Mouse (Mus musculus): ENCODE measurements at regions not wholly inside any gene's neighbourhood (a gene's known extent, or its start where the extent isn't known, plus 50 kb on each side); places are given as distances from the start of the nearest gene placed in this dataset.

DNA sequence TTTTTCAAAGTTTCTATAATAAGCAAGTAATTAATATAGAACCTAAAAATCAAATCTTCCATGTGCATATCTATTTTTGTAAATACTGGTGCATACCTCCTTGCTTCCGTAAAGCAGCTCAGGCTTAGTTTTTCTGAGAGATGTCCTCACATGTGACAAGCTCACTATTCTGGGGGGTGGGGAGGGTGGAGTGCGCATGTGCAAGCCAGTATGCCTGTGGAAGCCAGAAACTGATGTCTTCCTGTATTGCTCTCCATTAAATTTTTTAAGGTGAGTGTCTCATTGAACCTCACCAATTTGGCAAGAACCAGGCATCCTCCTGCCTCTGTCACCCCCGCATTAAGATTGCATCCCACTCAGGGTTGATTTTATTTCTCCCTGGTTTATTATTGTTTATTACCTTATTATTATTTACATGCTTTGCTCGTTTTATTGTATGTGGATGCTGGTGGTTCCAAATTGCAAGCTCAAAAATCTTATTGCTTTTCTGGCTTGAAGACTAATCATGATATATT, 179.2 kb downstream of the Cd47 start:
- Histone ChIP-seq H3K4me2 (ENCODE audit: low read depth, low read length) (no peak overlapping the region), H3K9me3 (replicated peaks; ENCODE audit: control insufficient read depth, low read length) (no peaks in the 10 kb centered on the region), H3K4me1 (ENCODE audit: control insufficient read depth, insufficient read depth, low read length) (no peaks in the 10 kb centered on the region), H3K36me3 (ENCODE audit: control insufficient read depth, insufficient read depth, low read length) (no peaks in the 10 kb centered on the region), H3K9ac (ENCODE audit: low read length) (no peak overlapping the region), H3K27ac (ENCODE audit: low read length) (no peak overlapping the region), H3K27me3 (ENCODE audit: control insufficient read depth, insufficient read depth, low read length) (no peaks in the 10 kb centered on the region), H3K4me3 (replicated peaks; ENCODE audit: low read length) (no peak overlapping the region)
- ATAC-seq (ENCODE audit: insufficient read depth, low FRiP score) = no peak
- 86% methylated on average over 4 of the region's 4 CpGs for WGBS

DNA sequence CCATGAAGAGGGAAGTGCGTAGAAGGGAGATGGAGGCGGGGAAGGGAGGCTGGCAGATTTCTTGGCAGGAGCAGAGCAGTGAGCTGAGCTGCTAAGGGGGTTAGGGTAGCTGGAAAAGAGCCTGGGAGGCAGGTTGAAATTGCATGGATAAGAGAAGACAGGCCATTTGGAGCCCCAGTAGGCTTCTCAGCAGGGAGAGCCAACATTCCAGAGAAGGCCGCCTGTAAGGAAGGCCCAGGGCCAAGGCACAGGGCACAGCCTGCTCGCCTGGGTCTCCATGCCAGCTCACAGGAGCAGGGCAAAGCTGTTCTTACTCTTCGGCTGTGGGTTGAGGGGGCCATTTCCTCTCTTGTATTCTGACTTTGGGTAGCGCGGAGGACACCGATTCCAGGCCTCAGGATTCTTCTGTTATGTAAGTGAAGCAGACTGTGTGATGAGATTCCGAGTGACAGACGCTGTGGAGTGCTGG, 179.9 kb downstream of the Cd47 start:
- Histone ChIP-seq H3K27ac (ENCODE audit: low read length) (no peak overlapping the region), H3K9me3 (replicated peaks; ENCODE audit: control insufficient read depth, low read length) (no peaks in the 10 kb centered on the region), H3K4me2 (ENCODE audit: low read depth, low read length) (no peak overlapping the region), H3K9ac (ENCODE audit: low read length) (no peak overlapping the region), H3K36me3 (ENCODE audit: control insufficient read depth, insufficient read depth, low read length) (no peaks in the 10 kb centered on the region), H3K4me1 (ENCODE audit: control insufficient read depth, insufficient read depth, low read length) (no peaks in the 10 kb centered on the region), H3K4me3 (replicated peaks; ENCODE audit: low read length) (no peak overlapping the region), H3K27me3 (ENCODE audit: control insufficient read depth, insufficient read depth, low read length) (no peaks in the 10 kb centered on the region)
- WGBS = 65% methylated on average over 10 of the region's 10 CpGs
- no peak for ATAC-seq (ENCODE audit: insufficient read depth, low FRiP score)

- ATAC-seq (ENCODE audit: insufficient read depth, low FRiP score) = no peak
- Histone ChIP-seq H3K9ac (ENCODE audit: low read length) (no peak overlapping the region), H3K4me1 (ENCODE audit: control insufficient read depth, insufficient read depth, low read length) (no peaks in the 10 kb centered on the region), H3K27ac (ENCODE audit: low read length) (no peak overlapping the region), H3K27me3 (ENCODE audit: control insufficient read depth, insufficient read depth, low read length) (no peaks in the 10 kb centered on the region), H3K36me3 (ENCODE audit: control insufficient read depth, insufficient read depth, low read length) (no peaks in the 10 kb centered on the region), H3K4me2 (ENCODE audit: low read depth, low read length) (no peak overlapping the region), H3K4me3 (replicated peaks; ENCODE audit: low read length) (no peak overlapping the region), H3K9me3 (replicated peaks; ENCODE audit: control insufficient read depth, low read length) (no peaks in the 10 kb centered on the region)
- 77% methylated on average over 4 of the region's 4 CpGs for WGBS
Measured at GRCm38 (mm10) chr16:49982180-49982579, 181.8 kb downstream of the Cd47 start.

- H3K9ac ChIP-seq (ENCODE audit: low read length) = no peak overlapping the region
- H3K27ac ChIP-seq (ENCODE audit: low read length) = no peak overlapping the region
- no peaks in the 10 kb centered on the region for H3K4me1 ChIP-seq (ENCODE audit: control insufficient read depth, insufficient read depth, low read length)
- no peaks in the 10 kb centered on the region for H3K27me3 ChIP-seq (ENCODE audit: control insufficient read depth, insufficient read depth, low read length)
- no peaks in the 10 kb centered on the region for H3K9me3 ChIP-seq (replicated peaks; ENCODE audit: control insufficient read depth, low read length)
- no peak overlapping the region for H3K4me3 ChIP-seq (replicated peaks; ENCODE audit: low read length)
- 60% methylated on average over 14 of the region's 14 CpGs for WGBS
- H3K36me3 ChIP-seq (ENCODE audit: control insufficient read depth, insufficient read depth, low read length) = no peaks in the 10 kb centered on the region
- ATAC-seq (ENCODE audit: insufficient read depth, low FRiP score) = no peak
- H3K4me2 ChIP-seq (ENCODE audit: low read depth, low read length) = no peak overlapping the region
Measured at GRCm38 (mm10) chr16:49985082-49986076, 185.0 kb downstream of the Cd47 start.

DNA sequence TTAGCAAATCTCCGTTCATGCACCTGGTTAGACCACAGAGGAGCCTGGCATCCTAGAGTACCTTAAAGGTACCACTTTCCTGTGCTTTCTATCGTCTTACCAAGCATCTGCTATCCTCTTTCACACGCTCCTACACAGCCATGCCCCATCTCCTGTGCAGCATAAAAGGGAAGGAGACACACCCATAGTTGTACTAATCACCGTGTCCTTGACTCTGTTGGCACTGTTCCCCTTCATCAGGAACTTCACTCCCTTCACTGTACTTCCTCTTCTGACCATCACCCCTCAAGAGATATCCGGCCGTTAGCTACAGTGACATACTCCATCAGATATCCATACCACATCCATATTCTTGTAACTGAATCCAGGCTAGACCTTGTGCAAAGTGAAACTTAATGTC, 186.6 kb downstream of the Cd47 start:
- WGBS = 70% methylated on average over 6 of the region's 6 CpGs
- ATAC-seq (ENCODE audit: insufficient read depth, low FRiP score) = no peak
- Histone ChIP-seq H3K4me1 (ENCODE audit: control insufficient read depth, insufficient read depth, low read length) (no peaks in the 10 kb centered on the region), H3K27me3 (ENCODE audit: control insufficient read depth, insufficient read depth, low read length) (no peaks in the 10 kb centered on the region), H3K9me3 (replicated peaks; ENCODE audit: control insufficient read depth, low read length) (no peaks in the 10 kb centered on the region), H3K4me2 (ENCODE audit: low read depth, low read length) (no peak overlapping the region), H3K27ac (ENCODE audit: low read length) (no peak overlapping the region), H3K36me3 (ENCODE audit: control insufficient read depth, insufficient read depth, low read length) (no peaks in the 10 kb centered on the region), H3K9ac (ENCODE audit: low read length) (no peak overlapping the region), H3K4me3 (replicated peaks; ENCODE audit: low read length) (no peak overlapping the region)

DNA sequence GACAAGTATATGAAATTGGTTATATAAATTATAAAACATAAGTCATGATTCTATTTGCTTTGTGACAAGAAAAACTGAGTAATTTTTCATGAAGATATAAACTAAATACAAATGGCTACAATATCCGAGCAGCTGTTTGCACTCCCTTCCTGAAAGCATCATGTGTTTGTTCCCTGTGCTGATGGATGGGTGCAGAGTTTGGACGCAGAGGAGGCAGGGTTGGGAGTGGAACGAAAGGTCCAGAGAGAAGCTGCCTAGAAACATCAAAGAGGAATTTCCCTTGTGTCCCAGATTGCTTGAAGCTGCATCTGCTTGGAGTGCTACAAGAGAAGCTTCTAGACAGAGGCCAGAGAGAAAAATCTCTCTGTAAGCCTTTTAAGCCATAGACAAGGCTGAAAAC, 195.5 kb downstream of the Cd47 start:
- WGBS = 23% methylated on average over 3 of the region's 3 CpGs
- Histone ChIP-seq H3K4me1 (ENCODE audit: control insufficient read depth, insufficient read depth, low read length) (no peaks in the 10 kb centered on the region), H3K27me3 (ENCODE audit: control insufficient read depth, insufficient read depth, low read length) (no peaks in the 10 kb centered on the region), H3K36me3 (ENCODE audit: control insufficient read depth, insufficient read depth, low read length) (no peaks in the 10 kb centered on the region), H3K4me3 (replicated peaks; ENCODE audit: low read length) (no peak overlapping the region), H3K9me3 (replicated peaks; ENCODE audit: control insufficient read depth, low read length) (no peaks in the 10 kb centered on the region), H3K4me2 (ENCODE audit: low read depth, low read length) (no peak overlapping the region), H3K27ac (ENCODE audit: low read length) (no peak overlapping the region), H3K9ac (ENCODE audit: low read length) (no peak overlapping the region)
- no peak for ATAC-seq (ENCODE audit: insufficient read depth, low FRiP score)

DNA sequence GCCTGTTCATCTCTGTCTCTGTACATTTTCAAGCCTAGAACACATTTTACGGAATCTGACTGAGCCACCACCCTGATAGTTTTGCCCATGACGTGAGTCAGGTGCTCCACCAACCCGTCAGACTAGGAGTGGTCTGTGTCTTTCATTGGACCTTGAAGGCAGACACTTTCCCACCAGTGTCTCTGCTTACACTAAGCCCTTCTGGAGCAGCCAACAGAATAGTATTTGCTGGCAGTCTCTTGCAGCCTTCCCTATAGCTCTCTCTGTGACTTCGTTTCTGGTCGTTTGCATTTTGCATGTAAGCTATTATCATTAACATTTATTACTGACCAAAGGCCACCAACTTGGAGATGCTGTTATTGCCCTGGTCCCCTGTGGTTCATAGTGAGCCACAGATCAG, 196.3 kb downstream of the Cd47 start:
- no peak overlapping the region for H3K4me3 ChIP-seq (replicated peaks; ENCODE audit: low read length)
- no peak overlapping the region for H3K4me2 ChIP-seq (ENCODE audit: low read depth, low read length)
- no peaks in the 10 kb centered on the region for H3K4me1 ChIP-seq (ENCODE audit: control insufficient read depth, insufficient read depth, low read length)
- no peaks in the 10 kb centered on the region for H3K36me3 ChIP-seq (ENCODE audit: control insufficient read depth, insufficient read depth, low read length)
- no peaks in the 10 kb centered on the region for H3K27me3 ChIP-seq (ENCODE audit: control insufficient read depth, insufficient read depth, low read length)
- ATAC-seq (ENCODE audit: insufficient read depth, low FRiP score) = no peak
- WGBS = 74% methylated on average over 5 of the region's 5 CpGs
- H3K9ac ChIP-seq (ENCODE audit: low read length) = no peak overlapping the region
- H3K9me3 ChIP-seq (replicated peaks; ENCODE audit: control insufficient read depth, low read length) = no peaks in the 10 kb centered on the region
- no peak overlapping the region for H3K27ac ChIP-seq (ENCODE audit: low read length)

GRCm38 (mm10) chr16:49997040-49997439, 196.7 kb downstream of the Cd47 start:
- WGBS = 83% methylated on average over 7 of the region's 7 CpGs
- no peaks in the 10 kb centered on the region for H3K9me3 ChIP-seq (replicated peaks; ENCODE audit: control insufficient read depth, low read length)
- no peak overlapping the region for H3K4me2 ChIP-seq (ENCODE audit: low read depth, low read length)
- no peak overlapping the region for H3K4me3 ChIP-seq (replicated peaks; ENCODE audit: low read length)
- H3K27me3 ChIP-seq (ENCODE audit: control insufficient read depth, insufficient read depth, low read length) = no peaks in the 10 kb centered on the region
- H3K36me3 ChIP-seq (ENCODE audit: control insufficient read depth, insufficient read depth, low read length) = no peaks in the 10 kb centered on the region
- ATAC-seq (ENCODE audit: insufficient read depth, low FRiP score) = no peak
- no peak overlapping the region for H3K9ac ChIP-seq (ENCODE audit: low read length)
- H3K4me1 ChIP-seq (ENCODE audit: control insufficient read depth, insufficient read depth, low read length) = no peaks in the 10 kb centered on the region
- no peak overlapping the region for H3K27ac ChIP-seq (ENCODE audit: low read length)

- Histone ChIP-seq H3K4me1 (ENCODE audit: control insufficient read depth, insufficient read depth, low read length) (no peaks in the 10 kb centered on the region), H3K9ac (ENCODE audit: low read length) (no peak overlapping the region), H3K4me2 (ENCODE audit: low read depth, low read length) (no peak overlapping the region), H3K36me3 (ENCODE audit: control insufficient read depth, insufficient read depth, low read length) (no peaks in the 10 kb centered on the region), H3K9me3 (replicated peaks; ENCODE audit: control insufficient read depth, low read length) (no peaks in the 10 kb centered on the region), H3K27ac (ENCODE audit: low read length) (no peak overlapping the region), H3K4me3 (replicated peaks; ENCODE audit: low read length) (no peak overlapping the region), H3K27me3 (ENCODE audit: control insufficient read depth, insufficient read depth, low read length) (no peaks in the 10 kb centered on the region)
- no peak for ATAC-seq (ENCODE audit: insufficient read depth, low FRiP score)
- 61% methylated on average over 4 of the region's 4 CpGs for WGBS
Measured at GRCm38 (mm10) chr16:50000805-50001204, 200.5 kb downstream of the Cd47 start.

All from stomach, embryonic 16.5 days (tissue).